Mouse (Mus musculus) testis, adult 10 weeks (tissue): Measurements from ENCODE around the gene Tmem230. TPM values are rescaled to one million over a fixed set of nuclear protein-coding genes. Genes with fewer than 3 reads are reported as not detected.

ENCODE experiments used
- polyA plus RNA-seq: library from polyadenylated mRNA; stranded (reverse); fragments of 350-450 nt; fragmentation: Illumina TruSeq; extraction: RNeasy Lipid Tissue Mini Kit (QIAGEN cat#74804); gene quantifications from one replicate; pipeline ENCODE4 v1.2.3, GENCODE M21; 2014; ENCODE audit warnings: low read depth, low replicate concordance

The Tmem230 gene
- polyA plus RNA-seq: 81.7 TPM

DNA sequence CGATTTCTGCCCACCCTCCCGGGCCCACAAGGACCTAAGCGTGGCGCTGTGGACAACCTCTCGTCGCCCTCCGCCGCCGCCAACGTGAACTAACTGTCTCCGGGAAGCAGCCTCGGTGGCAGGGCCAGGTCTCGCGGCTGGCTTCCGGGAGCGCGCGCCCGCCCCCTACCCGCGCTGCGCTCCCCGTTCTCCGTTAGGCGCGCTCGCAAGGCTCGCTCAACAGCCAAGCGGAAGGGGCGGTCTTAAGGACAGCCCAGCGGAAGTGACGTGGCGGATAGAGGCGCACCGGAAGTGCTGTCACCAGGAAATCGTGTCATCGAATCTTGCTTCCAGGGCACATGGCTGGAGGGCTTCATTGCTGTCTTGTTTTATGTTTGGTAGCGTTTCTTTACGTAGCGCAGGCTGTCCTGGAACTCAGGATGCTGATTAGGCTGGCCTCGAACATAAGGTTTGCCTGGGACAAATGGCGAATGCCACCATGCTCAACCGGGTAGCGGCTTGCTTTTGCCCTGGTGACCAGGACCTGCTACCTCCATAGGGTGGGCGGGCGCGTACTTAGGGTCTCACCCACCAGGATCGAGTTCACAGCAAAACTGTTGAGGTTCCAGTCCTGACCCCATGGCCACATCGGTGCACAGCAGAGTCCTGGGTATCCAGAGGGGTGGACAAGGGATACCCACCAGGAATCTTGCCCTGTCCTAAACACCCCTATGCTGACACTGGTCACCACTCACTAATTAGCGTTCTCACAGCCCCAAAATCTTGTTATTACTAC is at the start of gene Tmem230:
Tmem230 (minus strand) TSS at position 269 of the 775 bp plus-strand sequence.

DNA sequence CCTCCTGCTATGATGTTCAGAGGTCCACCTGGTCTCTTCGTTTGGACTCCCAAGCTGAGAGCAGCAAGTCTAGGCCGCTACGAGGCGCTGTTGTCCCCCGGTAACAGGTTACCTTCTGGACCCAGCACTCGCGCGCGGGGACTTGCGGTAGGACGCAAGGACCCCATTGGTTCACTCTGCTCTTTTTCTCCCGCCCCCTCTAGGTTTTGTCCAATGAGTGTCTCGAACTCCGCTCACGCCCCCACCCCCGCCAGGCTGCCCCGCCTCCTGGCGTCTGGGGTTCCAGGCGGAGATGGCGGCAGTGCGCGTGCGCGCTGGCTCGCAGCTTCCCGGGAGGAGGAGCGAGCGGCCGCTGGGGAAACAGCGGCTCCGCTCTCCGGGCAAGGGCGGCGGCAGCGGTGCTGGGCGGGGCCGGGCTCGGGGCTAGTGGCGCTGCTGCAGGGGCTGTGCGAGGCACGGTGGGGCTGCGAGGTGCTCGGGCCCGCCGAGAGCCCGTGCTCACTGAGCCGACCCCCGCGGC is 15.3 kb upstream of the Tmem230 start, which contains the start of gene Cds2:
Cds2 (plus strand) TSS at position 270 of the 520 bp plus-strand sequence.

DNA sequence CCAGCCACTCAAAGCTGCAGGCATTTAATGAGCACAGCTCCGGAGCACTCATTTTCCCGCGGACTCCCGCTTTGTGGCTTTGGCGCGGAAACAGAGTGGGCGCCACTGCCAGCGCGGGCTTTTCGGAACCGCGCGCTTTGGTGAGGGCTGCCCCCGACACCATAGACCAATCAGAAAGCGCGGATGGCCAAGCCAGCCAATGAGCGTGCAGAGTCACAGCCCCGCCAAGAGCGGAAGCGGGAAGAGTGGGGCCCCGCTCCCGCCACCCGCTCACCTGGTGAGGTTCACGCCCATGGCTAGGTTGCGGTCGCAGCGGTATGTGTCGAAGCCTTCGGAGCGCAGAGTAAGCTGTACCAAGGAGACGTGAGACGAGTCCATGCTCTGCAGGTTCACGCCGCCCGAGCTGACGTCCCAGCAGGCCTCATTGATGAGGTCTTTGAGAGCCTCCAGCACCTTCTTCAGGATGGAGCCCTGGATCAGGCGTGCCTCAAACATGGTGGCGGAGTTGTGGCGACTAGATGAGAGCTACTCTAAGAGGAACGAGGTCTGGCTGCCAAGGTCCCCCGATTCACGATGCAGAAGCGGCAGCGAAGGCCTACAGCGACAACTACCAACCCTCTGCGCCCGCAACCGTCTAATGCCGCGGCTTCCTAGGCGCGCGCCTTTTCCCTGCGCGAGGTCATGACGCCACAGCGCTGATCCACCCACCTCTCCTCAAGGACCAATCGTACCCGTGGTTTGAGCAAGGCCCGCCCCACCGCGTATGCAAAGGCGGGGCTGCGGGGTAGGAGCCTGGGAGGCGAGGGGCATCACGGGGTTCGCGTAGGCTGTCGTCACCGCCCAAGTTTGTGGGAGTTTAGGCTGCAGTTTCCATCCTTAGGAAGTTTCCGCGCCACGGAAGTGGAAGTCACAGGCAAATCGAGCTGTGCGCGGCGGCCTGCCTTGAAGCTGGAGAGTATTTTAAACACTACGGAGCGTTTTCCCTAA is 5.2 kb upstream of the Tmem230 start, which contains the start of gene Pcna:
Pcna (minus strand) TSS at position 773 of the 987 bp plus-strand sequence.

Other genes with a start within 250 kb of the Tmem230 start
- 7.4 TPM for gene Rassf2, start 217.5 kb downstream of the Tmem230 start, polyA plus RNA-seq
- 3.1 TPM for gene Slc23a2, start 102.7 kb downstream of the Tmem230 start, polyA plus RNA-seq
- gene Pcna, start 5.5 kb upstream of the Tmem230 start, polyA plus RNA-seq: 297 TPM
- gene Cds2, start 15.3 kb upstream of the Tmem230 start, polyA plus RNA-seq: 9.6 TPM
- gene Prokr2, start 137.6 kb upstream of the Tmem230 start, polyA plus RNA-seq: not detected